Mouse (Mus musculus): ENCODE measurements around the gene Gm29133. TPM values are rescaled to one million over a fixed set of nuclear protein-coding genes. Genes with fewer than 3 reads are reported as not detected.

Gene Gm29133
- polyA plus RNA-seq, 1 experiment from 2014 or later, result not detected

DNA sequence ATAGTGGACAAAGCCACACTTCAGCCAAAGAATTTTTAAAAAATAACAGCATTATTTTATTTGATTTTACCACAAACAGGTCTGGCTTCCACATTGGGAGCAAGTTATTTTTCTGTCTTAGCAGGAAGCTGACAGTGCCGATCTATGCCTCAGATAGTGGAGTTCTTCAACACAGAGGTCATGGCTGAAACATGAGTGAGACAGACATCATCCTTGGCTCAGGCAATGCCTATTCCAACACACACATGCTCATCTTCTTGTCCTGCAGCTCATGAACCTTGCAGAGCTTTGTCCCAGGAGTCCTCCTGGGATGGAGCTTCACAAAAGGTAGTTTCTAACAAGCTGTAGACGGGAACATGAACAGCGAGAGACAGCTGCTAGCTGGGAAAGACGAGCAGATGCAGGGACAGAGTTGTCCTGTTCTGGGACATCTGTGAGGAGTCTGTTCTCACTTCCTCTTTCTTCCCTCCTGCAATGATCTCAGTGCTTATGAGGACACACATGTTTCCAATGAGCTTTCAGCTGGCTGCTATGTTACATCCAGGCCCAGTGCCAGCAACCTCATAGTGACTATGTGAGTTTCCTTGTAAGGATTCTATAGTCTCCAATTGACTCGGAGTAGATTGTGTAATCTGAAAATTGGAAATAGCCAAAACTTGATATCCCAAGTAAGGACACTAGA lies 87.4 kb downstream of the Gm29133 start:
- no peak overlapping the region for H3K4me2 ChIP-seq (ENCODE audit: low read length)
- H3K4me3 ChIP-seq (ENCODE audit: control insufficient read depth in 1 of 2, insufficient read depth in 1 of 2, low read depth in 1 of 2, low read length in 2 of 2), result no peak overlapping the region
- WGBS, result 65% methylated on average over 5 of the region's 5 CpGs
- ATAC-seq (ENCODE audit: insufficient number of reproducible peaks, insufficient read depth, low FRiP score, low read depth), result no peak
- H3K36me3 ChIP-seq (ENCODE audit: control insufficient read depth, insufficient read depth, low read length), result no peaks in the 10 kb centered on the region
- no peak overlapping the region for H3K27ac ChIP-seq (replicated peaks in 1 of 2; ENCODE audit: control insufficient read depth in 1 of 2, insufficient read depth in 1 of 2, low read depth in 2 of 2, low read length in 2 of 2)
- no peaks in the 10 kb centered on the region for H3K27me3 ChIP-seq (ENCODE audit: control insufficient read depth, insufficient read depth, low read length)
- no peak overlapping the region for H3K9ac ChIP-seq (ENCODE audit: low read length)
- H3K9me3 ChIP-seq (ENCODE audit: control insufficient read depth, low read length), result no peaks in the 10 kb centered on the region
- H3K4me1 ChIP-seq (ENCODE audit: control insufficient read depth in 2 of 2, insufficient read depth in 2 of 2, low read length in 2 of 2), result no peaks in the 10 kb centered on the region; a peak in 1 of 4 replicates

Other genes starting within 250 kb of the Gm29133 start
- gene Pdcd10, start 191.3 kb upstream of the Gm29133 start, polyA plus RNA-seq (2014; fragmentation: Nextera tagmentation; extraction: Ambion mirVana), result 58.4 and 66.6 TPM in 2 replicates
- gene Serpini1, start 190.7 kb upstream of the Gm29133 start, polyA plus RNA-seq (2014; fragmentation: Nextera tagmentation; extraction: Ambion mirVana), result 1.4 and 1.7 TPM in 2 replicates
- gene Golim4, start 208.8 kb downstream of the Gm29133 start, polyA plus RNA-seq (2014; fragmentation: Nextera tagmentation; extraction: Ambion mirVana), result 29.4 and 37.6 TPM in 2 replicates